Mouse (Mus musculus) bone marrow, adult 2 months (tissue): ENCODE data around the gene Ndufs2. TPM values are rescaled to one million over a fixed set of nuclear protein-coding genes. Genes with fewer than 3 reads are reported as not detected.

Source experiments
- H3K27ac ChIP-seq: fragments of 200-500 bp; 2 replicates; pipeline ENCODE4 v1.5.1; 2012; ENCODE audit warnings: low read depth, mild to moderate bottlenecking, control low read depth, inconsistent platforms, low read length; ENCODE audit not compliant: control insufficient read depth, poor library complexity, insufficient read depth
- H3K4me1 ChIP-seq: fragments of 200-500 bp; 2 replicates; pipeline ENCODE4 v1.6.1; 2011; ENCODE audit warnings: low read length; ENCODE audit not compliant: control insufficient read depth, insufficient read depth
- H3K4me3 ChIP-seq: fragments of 200-500 bp; replicated peaks from 2 replicates; pipeline ENCODE3; 2011; ENCODE audit warnings: mild to moderate bottlenecking, low read depth, low read length, control low read depth; ENCODE audit not compliant: control insufficient read depth
- CTCF ChIP-seq: fragments of 200-500 bp; IDR thresholded peaks from 2 replicates; pipeline ENCODE4 v1.5.1; 2011; ENCODE audit warnings: low read length, control low read depth; ENCODE audit not compliant: control insufficient read depth, insufficient read depth
- POLR2A ChIP-seq: fragments of 200-500 bp; IDR thresholded peaks from 2 replicates; pipeline ENCODE4 v1.6.1; 2011; ENCODE audit warnings: low read depth, mild to moderate bottlenecking, control low read depth, low read length, borderline replicate concordance; ENCODE audit not compliant: control insufficient read depth
- WGBS: fragments of 180-500 bp; shearing (Covaris S2); methylation state at CpG from one replicate; pipeline ENCODE4 v1.1.7; 2018; 5-methylcytosine and 5-hydroxymethylcytosine counted together
- polyA plus RNA-seq: library from polyadenylated mRNA; stranded (reverse); fragments of >200 nt; gene quantifications from 2 replicates; pipeline ENCODE4 v1.2.4, GENCODE M21; 2011; ENCODE audit warnings: low replicate concordance; ENCODE audit not compliant: missing spikeins, insufficient read depth, insufficient read length

Ndufs2 gene
- 109 and 134 TPM in 2 replicates for polyA plus RNA-seq

DNA sequence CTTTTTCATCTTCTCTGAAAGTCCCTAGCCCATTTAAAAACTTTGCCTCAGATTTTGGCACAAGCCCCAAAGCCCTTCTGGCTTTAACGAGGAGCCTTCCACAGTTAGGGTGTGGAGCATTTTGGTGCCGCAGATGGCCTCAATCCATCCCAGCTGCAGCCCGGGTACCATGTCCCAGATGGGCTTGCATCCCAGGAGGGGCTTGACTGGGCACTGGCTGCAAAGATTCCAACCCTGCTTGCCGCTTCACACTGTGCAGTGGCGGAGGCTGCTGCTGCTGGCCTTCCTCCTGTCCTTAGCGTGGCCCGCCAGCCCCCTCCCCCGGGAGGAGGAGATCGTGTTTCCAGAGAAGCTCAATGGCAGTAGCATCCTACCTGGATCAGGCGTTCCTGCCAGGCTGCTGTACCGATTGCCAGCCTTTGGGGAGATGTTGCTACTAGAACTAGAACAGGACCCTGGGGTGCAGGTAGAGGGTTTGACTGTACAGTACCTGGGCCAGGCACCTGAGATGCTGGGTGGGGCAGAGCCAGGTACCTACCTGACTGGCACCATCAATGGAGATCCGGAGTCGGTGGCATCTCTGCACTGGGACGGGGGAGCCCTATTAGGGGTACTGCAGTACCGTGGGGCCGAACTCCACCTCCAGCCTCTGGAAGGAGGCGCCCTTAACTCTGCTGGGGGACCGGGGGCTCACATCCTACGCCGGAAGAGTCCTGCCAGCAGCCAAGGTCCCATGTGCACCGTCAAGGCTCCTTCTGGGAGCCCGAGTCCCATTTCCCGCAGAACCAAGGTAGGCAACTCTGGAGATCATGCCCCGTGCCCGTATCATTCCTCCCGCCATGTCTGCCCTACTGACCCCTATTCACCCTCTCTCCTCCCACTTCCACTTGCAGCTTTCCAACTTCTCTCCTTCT, at the start of gene Ndufs2:
TSS of gene Ndufs2 (minus strand) at position 709 of the 914 bp plus-strand sequence.
- no peak within 1 kb of the TSS for H3K27ac ChIP-seq
- TF ChIP-seq CTCF, result no peak
- no peak for TF ChIP-seq POLR2A
- WGBS, result 64% methylated on average over 26 of the region's 26 CpGs
- H3K4me1 ChIP-seq, result peaks cover 2% of the 10 kb centered on the region; the same call in 1 of the 2 replicates
- H3K4me3 ChIP-seq, result no peak within 1 kb of the TSS

DNA sequence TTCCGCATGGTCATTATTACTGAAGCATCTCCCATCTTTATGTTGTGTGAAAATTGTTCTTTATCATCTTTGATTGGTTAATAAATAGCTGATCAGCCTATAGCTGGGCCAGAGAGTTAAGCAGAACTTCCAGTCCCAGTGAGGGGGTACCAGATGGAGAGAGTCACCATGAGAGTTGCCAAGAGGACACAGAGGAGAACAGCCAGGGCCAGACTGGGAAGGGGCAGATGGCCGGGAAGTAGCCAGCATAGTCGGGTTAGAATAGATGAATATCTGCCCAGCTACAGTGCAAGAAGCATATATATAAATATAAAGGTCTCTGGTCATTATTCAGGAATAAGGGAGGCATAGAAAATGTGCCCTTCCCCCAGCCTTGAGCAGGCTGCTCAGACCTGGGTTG, 47.0 kb upstream of the Ndufs2 start:
- H3K4me1 ChIP-seq, result peaks cover 1% of the 10 kb centered on the region; the same call in 1 of the 2 replicates
- no peak overlapping the region for H3K27ac ChIP-seq
- H3K4me3 ChIP-seq, result no peak overlapping the region
- TF ChIP-seq CTCF (no peak), POLR2A (no peak)
- WGBS, result 82% methylated on average over 3 of the region's 3 CpGs

DNA sequence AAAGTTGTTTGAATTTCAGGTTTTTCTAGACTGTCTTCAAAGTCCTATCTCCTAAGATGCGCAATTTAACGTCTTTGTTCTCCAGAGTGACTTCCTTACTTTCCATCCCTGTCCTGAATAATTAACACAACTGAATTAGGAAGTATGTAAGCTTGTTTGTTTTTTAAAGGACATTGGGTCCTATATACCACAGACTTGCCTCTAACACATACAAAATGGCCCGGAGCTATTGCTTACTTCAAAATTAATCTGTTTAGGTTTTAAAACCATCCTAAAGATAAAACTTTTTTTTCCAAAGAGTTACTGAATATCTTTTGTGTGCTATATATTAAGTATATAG, 43.8 kb upstream of the Ndufs2 start:
- Histone ChIP-seq H3K27ac (no peak overlapping the region), H3K4me3 (peak overlapping the region; percentile 99)
- WGBS, result 9% methylated on average over 3 of the region's 3 CpGs

DNA sequence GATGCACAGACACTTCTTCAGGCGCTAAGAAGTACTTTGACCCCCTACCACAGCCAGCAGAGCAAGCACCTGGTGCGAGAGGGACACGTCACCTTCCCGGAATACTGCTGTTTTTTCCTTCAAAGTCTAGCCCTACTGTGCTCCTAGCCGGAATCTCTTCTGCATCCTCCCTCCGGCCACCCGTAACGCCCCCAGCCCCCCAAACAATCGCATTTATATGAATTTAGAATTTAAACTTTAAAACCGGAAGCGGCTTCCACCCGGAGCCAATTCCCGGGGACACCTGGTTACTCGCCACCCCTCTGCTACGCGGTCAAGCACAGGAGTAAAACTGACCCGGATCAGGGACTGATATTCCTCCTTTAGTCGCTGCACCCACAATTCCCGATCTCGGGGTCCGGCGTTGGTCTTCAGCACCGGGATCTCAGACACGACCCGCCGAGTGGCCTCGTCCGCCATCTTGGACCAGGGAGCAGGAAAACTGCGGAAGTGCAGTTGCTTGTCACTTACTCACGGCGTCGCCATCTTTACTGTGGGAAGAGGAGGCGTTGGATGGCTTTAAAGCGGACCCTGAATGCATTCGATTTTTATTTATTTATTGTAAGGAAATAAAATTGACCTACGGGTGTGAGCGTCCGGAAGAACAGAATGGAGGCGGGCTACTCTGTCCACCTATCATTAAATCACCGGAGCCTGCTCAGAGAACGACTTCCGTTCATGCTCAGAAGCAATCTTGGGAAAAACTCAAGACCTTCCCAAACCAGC, 43.3 kb upstream of the Ndufs2 start, which contains the start of gene Ufc1:
TSS of gene Ufc1 (minus strand) at position 727 of the 765 bp plus-strand sequence.
- under 1% methylated on average over 42 of the region's 42 CpGs for WGBS
- peak within 1 kb of the TSS; percentile 99 for H3K4me3 ChIP-seq
- H3K4me1 ChIP-seq, result peaks cover 1% of the 10 kb centered on the region; the same call in 1 of the 2 replicates
- peak within 1 kb of the TSS; percentile 94 for H3K27ac ChIP-seq
- peak; percentile 66; the same call in 1 of the 2 replicates for TF ChIP-seq POLR2A
- TF ChIP-seq CTCF, result no peak

More for the DNA sequence above, 43.8 kb upstream of the Ndufs2 start:
- no peak for TF ChIP-seq CTCF
- no peak for TF ChIP-seq POLR2A
- H3K4me1 ChIP-seq, result peaks cover 1% of the 10 kb centered on the region; the same call in 1 of the 2 replicates

DNA sequence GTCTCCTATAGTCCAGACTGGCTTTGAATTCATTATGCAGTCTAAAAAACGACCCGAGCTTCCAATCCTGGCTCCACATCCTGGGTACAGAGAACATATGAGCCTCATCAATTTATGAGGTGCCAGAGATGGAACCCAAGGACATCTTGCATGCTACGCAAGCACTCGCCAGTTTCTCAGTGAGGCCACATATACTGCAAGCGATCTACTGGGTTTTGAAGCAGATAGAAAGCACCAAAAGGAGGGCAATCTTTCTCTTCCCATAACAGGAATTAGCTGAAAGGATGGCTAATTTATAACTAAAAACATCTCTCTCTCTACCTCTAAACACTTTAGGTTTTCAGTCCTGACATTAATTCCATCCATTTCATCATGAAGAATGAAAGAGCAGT, 42.7 kb upstream of the Ndufs2 start:
- peaks cover 1% of the 10 kb centered on the region; the same call in 1 of the 2 replicates for H3K4me1 ChIP-seq
- 38% methylated on average over 5 of the region's 5 CpGs for WGBS
- peak overlapping the region; percentile 99 for H3K4me3 ChIP-seq
- TF ChIP-seq POLR2A (no peak), CTCF (no peak)
- no peak overlapping the region for H3K27ac ChIP-seq

DNA sequence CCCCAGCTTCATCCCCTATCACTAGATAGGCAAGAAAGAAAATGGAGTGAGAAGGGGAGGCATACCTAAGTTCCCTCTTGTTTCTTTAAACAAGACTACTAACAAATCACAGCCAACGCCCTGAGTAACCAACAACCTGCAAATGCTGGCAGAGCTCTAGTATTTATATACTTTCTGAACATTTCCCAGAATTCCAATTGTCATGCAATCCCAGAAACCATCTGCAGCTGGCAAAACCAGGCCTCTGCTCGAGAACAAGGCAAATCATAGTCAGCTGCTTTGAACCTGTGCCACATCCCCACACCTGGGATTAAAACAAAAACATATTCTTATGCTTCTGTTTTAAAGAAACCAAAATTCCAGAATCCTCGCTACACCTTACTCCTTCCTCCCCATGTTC, 42.2 kb upstream of the Ndufs2 start:
- TF ChIP-seq POLR2A (no peak), CTCF (no peak)
- H3K4me1 ChIP-seq, result peaks cover 1% of the 10 kb centered on the region; the same call in 1 of the 2 replicates
- no peak overlapping the region for H3K4me3 ChIP-seq
- H3K27ac ChIP-seq, result no peak overlapping the region
- 81% methylated on average over 3 of the region's 3 CpGs for WGBS

DNA sequence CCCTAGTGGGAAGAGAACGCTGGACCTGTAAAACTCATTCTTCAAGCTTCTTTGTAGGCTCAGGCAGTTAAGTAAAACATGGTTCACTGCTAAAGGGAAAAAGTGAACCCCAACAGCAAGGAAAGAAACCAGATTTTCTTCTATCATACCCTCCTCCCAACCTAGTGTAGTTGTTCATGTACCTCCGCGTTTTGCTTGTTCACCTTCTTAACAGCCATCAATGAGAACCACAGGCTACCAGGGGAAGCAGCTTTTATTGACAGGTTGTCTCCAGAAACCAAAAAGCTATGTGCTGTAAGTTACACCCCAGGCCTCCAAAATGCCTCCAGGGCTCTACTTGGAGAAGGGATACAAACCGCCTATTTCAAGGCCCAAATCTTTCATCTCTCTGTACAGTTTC, 37.1 kb upstream of the Ndufs2 start:
- Histone ChIP-seq H3K27ac (no peak overlapping the region), H3K4me1 (peaks cover 3% of the 10 kb centered on the region), H3K4me3 (peak overlapping the region; percentile 50)
- TF ChIP-seq POLR2A, result no peak
- no peak for TF ChIP-seq CTCF
- WGBS, result 63% methylated on average over 4 of the region's 4 CpGs
